Mouse (Mus musculus): Measurements from ENCODE around the gene Zfand2b. TPM values are rescaled to one million over a fixed set of nuclear protein-coding genes. Genes with fewer than 3 reads are reported as not detected.

The Zfand2b gene
- 10 to 100 TPM; 46.1 to 59.1 TPM for total RNA-seq (2023)

GRCm38 (mm10) chr1:75168472-75169464 lies at the start of gene Zfand2b:
Gene Zfand2b, plus strand, starts transcription at chr1:75168646.

GRCm38 (mm10) chr1:75124346-75125321 lies 43.8 kb upstream of the Zfand2b start, which contains the start of gene Nhej1:
Gene Nhej1, minus strand, starts transcription at chr1:75125200.

DNA sequence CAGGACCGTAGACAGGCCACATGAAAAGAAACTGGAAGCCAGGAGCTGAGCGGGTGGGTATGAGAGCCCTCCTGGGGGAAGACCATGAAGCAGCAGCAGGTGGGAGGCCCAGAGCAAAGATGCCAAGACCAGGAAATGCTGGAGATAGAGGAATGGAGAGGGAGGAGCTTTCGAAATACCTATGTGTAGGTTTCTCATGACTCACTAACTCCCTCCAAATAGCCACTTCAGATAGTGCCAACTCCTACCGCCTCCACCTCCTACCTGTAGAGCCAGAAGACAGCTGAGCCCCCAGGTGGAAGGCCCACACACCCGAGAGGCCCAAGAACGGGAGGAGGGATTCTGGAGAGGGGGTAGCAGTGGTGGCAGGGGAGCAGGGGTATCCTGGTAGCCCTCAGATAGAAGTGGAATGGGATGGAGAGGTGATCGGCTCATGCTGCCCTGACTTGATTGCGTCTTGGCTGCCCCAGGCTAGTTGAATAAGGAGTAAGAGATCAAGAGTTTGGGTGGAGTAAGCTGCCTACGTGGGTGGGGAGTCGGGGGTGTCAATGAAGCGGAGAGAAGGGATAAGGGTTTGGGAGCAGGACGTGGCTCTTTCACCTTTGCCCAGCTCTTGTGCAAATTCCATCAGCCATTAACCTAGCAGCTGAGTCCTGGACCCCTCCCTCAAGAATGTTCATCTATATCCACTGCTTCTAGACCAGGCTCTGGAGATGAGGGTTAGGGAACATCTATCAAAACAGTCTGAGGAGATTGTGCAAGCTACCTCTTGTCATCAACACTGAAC lies 34.8 kb upstream of the Zfand2b start, which contains the start of gene Slc23a3:
Gene Slc23a3, minus strand, starts transcription at position 470 of the 787 bp plus-strand sequence.

DNA sequence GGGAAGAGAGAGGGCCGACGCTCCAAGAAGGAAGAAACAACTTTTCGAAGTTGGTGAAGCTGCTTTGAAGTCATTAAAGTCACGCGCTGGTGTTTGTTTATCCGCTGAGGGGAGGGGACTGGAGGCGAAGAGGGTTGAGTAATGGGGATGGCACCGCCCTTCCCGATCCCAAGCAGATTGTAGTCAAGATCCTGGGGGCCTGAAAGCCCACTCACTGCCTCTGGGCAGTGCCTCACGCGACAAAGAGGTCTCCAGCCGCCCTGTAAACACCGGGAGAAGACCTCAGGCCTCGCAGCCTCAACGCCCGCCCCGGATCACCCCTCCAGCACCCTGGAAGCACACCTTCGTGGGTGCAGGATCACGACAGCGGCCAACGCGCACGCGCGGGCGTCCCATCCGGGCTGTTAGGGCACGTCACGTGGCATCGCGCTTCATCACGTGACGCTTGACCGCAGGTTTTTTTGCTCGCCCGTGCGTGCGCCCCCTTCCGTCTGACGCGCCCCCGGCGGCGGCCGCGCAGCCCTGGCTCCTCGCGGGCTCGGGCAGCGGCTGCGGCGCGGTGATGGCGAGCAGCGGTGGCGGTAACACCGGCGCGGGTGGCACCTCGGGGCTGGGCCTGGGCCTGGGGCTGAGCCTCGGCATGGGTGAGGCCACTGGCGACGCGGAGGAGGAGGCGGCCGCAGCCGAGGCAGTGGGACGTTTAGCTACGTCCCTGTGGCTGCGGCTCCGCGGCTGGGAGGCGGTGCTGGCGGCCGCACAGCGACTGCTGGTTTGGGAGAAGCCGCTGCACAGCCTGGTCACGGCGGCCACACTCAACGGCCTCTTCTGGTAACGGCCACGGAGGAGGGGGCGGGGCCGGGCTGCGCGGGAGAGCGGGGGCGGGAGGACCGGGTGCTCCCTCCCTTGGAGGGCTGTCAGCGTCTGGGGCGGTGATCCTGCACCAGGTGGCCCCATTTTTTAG lies 25.9 kb upstream of the Zfand2b start, which contains the start of the genes Cnppd1 and Retreg2:
Gene Cnppd1, minus strand, starts transcription at position 411 of the 961 bp plus-strand sequence.
Gene Retreg2, plus strand, starts transcription at position 478 of the 961 bp plus-strand sequence.

GRCm38 (mm10) chr1:75180105-75180590 lies 11.7 kb downstream of the Zfand2b start, which contains the start of gene Abcb6:
Gene Abcb6, minus strand, starts transcription at chr1:75180392.

DNA sequence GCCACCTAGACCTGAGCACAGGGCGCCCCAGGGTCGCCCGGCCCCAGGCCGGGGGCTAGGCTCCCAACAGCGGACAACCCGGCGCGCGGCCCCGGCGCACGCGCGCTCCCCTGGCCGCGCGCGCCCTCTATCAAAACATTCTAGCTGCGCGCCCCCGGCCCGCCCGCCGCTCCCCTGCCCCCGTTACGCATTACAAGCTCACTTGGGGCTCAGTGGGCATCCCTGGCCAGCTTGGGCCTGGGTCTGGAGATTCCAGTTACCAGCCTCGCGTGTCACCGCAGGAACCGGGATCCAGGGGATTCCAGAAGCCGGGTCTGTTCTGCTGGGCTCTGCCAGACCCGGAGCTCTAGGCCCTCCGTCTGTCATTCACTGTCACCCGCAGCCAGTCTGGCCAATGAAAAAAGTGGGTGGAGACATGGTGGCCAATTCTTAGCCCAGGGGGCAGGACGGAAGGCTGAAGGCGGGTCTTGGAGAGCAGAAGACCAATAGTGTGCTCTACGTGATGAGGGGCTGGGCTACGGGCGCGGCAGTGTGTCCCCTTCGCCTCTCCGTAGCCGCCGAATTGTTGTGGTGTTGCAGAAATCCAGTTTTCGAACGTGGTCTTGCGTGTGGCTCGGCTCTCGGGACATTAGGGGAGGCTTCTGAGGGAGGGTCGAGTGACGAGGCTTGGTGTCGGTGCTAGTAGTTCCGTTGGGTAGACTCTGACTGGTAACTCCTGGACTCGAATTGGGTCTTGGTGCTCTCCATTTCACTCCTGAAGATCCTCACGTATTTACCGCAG lies 23.4 kb downstream of the Zfand2b start, which contains the start of the genes Ankzf1 and Atg9a:
Gene Ankzf1, plus strand, starts transcription at position 530 of the 781 bp plus-strand sequence.
Gene Atg9a, minus strand, starts transcription at position 575 of the 781 bp plus-strand sequence.

DNA sequence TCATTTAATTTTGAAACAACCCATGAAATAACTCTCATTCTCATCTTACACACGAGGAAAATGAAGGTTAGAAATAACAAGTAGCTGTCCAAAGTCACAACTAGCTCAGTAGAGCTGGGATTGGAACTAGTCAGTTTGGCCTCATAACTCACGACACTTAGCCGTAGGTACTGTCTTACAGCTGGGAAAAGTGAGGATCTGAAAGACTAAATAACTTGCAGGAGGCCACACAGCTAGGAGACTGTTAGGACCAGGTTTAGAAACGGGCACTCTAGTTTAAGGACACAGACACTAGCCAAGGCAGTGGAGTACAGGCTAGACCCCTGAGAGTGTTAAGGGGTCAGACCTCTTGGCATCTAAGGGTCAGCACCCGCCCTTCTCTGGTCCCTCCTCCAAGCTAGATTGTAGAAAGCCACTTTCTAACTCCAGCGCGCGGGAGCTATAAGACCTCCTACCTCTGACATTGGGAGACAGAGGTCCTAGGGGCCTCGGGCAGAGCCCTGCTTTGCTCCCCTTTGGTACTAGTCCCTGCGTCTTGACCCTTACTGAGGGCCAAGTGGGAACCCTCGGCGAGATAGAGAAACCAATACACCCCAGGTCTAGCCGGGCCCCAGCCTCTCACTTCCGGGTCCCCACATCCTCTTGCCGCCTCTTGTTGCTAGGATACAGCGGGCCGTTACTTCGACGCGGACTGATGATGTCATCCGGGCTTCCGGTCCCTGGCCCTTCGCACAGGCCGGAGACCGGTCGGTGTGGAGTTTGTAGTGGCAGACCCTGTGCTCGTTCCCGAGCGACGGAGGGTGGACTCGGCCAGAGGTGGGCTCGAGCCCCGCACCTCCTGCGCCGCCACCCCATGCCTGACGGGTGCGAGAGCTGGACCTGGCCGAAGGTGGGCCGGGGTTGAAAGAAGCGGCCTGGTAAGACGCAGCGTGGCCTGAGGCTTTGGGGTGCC lies 42.0 kb downstream of the Zfand2b start, which contains the start of the genes Glb1l and Stk16:
Gene Glb1l, minus strand, starts transcription at position 678 of the 952 bp plus-strand sequence.
Gene Stk16, plus strand, starts transcription at position 703 of the 952 bp plus-strand sequence.

GRCm38 (mm10) chr1:75219531-75219930 lies 51.1 kb downstream of the Zfand2b start, which contains the start of gene Tuba4a:
Gene Tuba4a, minus strand, starts transcription at chr1:75219865.

Other genes starting within 250 kb of the Zfand2b start
- gene Cfap65, start 233.0 kb upstream of the Zfand2b start, total RNA-seq (2023) = not detected
- under 1 TPM; 0.33 to 0.42 TPM for gene Ihh, start 217.0 kb upstream of the Zfand2b start, total RNA-seq (2023)
- 1 to 10 TPM; 4.4 to 4.8 TPM for gene Nhej1, start 43.4 kb upstream of the Zfand2b start, total RNA-seq (2023)
- 1 to 10 TPM; 1.2 TPM for gene Slc23a3, start 34.8 kb upstream of the Zfand2b start, total RNA-seq (2023)
- gene Cnppd1, start 25.9 kb upstream of the Zfand2b start, total RNA-seq (2023) = 100 to 1,000 TPM; 115 to 119 TPM
- 10 to 100 TPM; 66.3 to 67.3 TPM for gene Retreg2, start 25.9 kb upstream of the Zfand2b start, total RNA-seq (2023)
- 1 to 10 TPM; 3.4 to 4.9 TPM for gene Abcb6, start 11.7 kb downstream of the Zfand2b start, total RNA-seq (2023)
- 10 to 100 TPM; 20.9 to 22.2 TPM for gene Ankzf1, start 23.5 kb downstream of the Zfand2b start, total RNA-seq (2023)
- gene Atg9a, start 23.6 kb downstream of the Zfand2b start, total RNA-seq (2023) = 10 to 100 TPM; 51.1 to 58.9 TPM
- gene Glb1l, start 42.2 kb downstream of the Zfand2b start, total RNA-seq (2023) = 10 to 100 TPM; 21.6 to 24.5 TPM
- gene Stk16, start 42.2 kb downstream of the Zfand2b start, total RNA-seq (2023) = 10 to 100 TPM; 84.4 to 86.3 TPM
- 10 to 100 TPM; 66.8 to 88.0 TPM for gene Tuba4a, start 51.2 kb downstream of the Zfand2b start, total RNA-seq (2023)
- gene A630095N17Rik, start 63.5 kb downstream of the Zfand2b start, total RNA-seq (2023) = not detected
- 10 to 100 TPM; 16.5 to 20.4 TPM for gene Dnajb2, start 67.8 kb downstream of the Zfand2b start, total RNA-seq (2023)
- gene Ptprn, start 95.9 kb downstream of the Zfand2b start, total RNA-seq (2023) = not detected
- gene Resp18, start 109.8 kb downstream of the Zfand2b start, total RNA-seq (2023) = not detected
- 10 to 100 TPM; 39.5 to 46.6 TPM for gene Dnpep, start 149.3 kb downstream of the Zfand2b start, total RNA-seq (2023)
- gene Des, start 191.7 kb downstream of the Zfand2b start, total RNA-seq (2023) = under 1 TPM in 1 of 2 experiments, not detected in 1; 0.42 TPM
- not detected for gene Speg, start 206.7 kb downstream of the Zfand2b start, total RNA-seq (2023)